Mouse (Mus musculus) spleen, adult 12 weeks (tissue): Measurements from ENCODE around the gene Pld6.

Experiments
- DNase-seq: peaks from one replicate; pipeline ENCODE4 v3.0.0; 2022; ENCODE audit warnings: low spot score

Pld6 gene

GRCm38 (mm10) chr11:59787199-59787781, at the start of gene Pld6:
Gene Pld6, minus strand, starts transcription at chr11:59787645.
- DNase-seq: peak; percentile 26

GRCm38 (mm10) chr11:59821625-59822024, 34.2 kb upstream of the Pld6 start:
- no peak for DNase-seq

GRCm38 (mm10) chr11:59817916-59818315, 30.5 kb upstream of the Pld6 start:
- DNase-seq: no peak

- DNase-seq: no peak
Measured at GRCm38 (mm10) chr11:59815482-59816065, 28.1 kb upstream of the Pld6 start.

GRCm38 (mm10) chr11:59814936-59815335, 27.5 kb upstream of the Pld6 start:
- no peak for DNase-seq

- DNase-seq: no peak
Measured at GRCm38 (mm10) chr11:59814311-59814710, 26.9 kb upstream of the Pld6 start.

- DNase-seq: no peak
Measured at GRCm38 (mm10) chr11:59813276-59813675, 25.8 kb upstream of the Pld6 start.

GRCm38 (mm10) chr11:59811211-59811610, 23.8 kb upstream of the Pld6 start:
- no peak for DNase-seq

GRCm38 (mm10) chr11:59810480-59811158, 23.2 kb upstream of the Pld6 start:
- no peak for DNase-seq

GRCm38 (mm10) chr11:59809670-59810474, 22.4 kb upstream of the Pld6 start, which contains the start of gene Flcn:
Gene Flcn, minus strand, starts transcription at chr11:59810016.
- DNase-seq: peak; percentile 89

- peak; percentile 11 for DNase-seq
Measured at GRCm38 (mm10) chr11:59809071-59809669, 21.7 kb upstream of the Pld6 start.

GRCm38 (mm10) chr11:59808170-59808960, 20.9 kb upstream of the Pld6 start:
- no peak for DNase-seq

- DNase-seq: no peak
Measured at GRCm38 (mm10) chr11:59805656-59806055, 18.2 kb upstream of the Pld6 start.

- no peak for DNase-seq
Measured at GRCm38 (mm10) chr11:59805256-59805655, 17.8 kb upstream of the Pld6 start.

- no peak for DNase-seq
Measured at GRCm38 (mm10) chr11:59804409-59805110, 17.1 kb upstream of the Pld6 start.

GRCm38 (mm10) chr11:59803516-59803915, 16.1 kb upstream of the Pld6 start:
- DNase-seq: no peak

GRCm38 (mm10) chr11:59801881-59802280, 14.4 kb upstream of the Pld6 start:
- no peak for DNase-seq

GRCm38 (mm10) chr11:59800412-59800811, 13.0 kb upstream of the Pld6 start:
- DNase-seq: no peak

GRCm38 (mm10) chr11:59793390-59793789, 5.9 kb upstream of the Pld6 start:
- DNase-seq: no peak

GRCm38 (mm10) chr11:59789311-59789710, 1.9 kb upstream of the Pld6 start:
- DNase-seq: no peak
